13 mouse cellular contexts compared by ENCODE assay signal in the genomic region with DNA sequence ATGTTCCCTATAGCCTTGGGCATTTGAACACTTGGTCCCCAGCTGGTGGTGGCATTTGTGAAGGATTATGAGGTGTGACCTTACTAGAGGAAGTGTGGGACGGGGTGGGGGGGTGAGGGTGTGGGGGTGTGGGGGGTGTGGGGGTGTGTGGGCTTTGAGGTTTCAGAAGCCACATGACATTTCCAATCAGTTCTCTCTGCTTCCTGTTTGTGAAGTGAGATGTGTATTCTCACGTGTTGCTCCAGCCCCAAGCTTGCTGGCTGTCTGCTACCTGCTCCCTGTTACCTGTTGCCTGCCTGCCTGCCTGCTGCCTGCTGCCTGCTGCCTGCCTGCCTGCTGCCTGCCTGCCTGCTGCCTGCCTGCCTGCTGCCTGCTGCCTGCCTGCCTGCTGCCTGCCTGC.
"Had no signal": no experiment of that assay in that cellular context is flagged by ENCODE, and none has a peak within 500 bp of the region (broad histone marks: within the 10 kb centered on the region; RNA-seq: fewer than 3 reads in every experiment).

No protein-coding gene starts in this region.

- H3K9ac ChIP-seq: kidney, embryonic 15.5 days; limb, embryonic 15.5 days; liver, embryonic 12.5 days; lung, embryonic 14.5 days; midbrain, embryonic 12.5 days; stomach, embryonic 15.5 days had no signal

- H3K4me1 ChIP-seq: stomach, embryonic 15.5 days had no signal

- H3K27me3 ChIP-seq: kidney, embryonic 15.5 days; limb, embryonic 15.5 days; midbrain, embryonic 12.5 days; stomach, embryonic 15.5 days had no signal

- H3K9me3 ChIP-seq: kidney, embryonic 15.5 days; limb, embryonic 15.5 days; liver, embryonic 12.5 days; midbrain, embryonic 12.5 days; stomach, embryonic 15.5 days had no signal

- DNase-seq: kidney, postnatal 25 days; lung, embryonic 14.5 days; lung, postnatal 10 days; lung, postnatal 4 days; right cerebral cortex, adult 18-20 months; thymus, postnatal 4 days had no signal

- H3K4me3 ChIP-seq: kidney, embryonic 15.5 days; left cerebral cortex, adult 2 months; limb, embryonic 15.5 days; liver, embryonic 12.5 days; midbrain, embryonic 12.5 days; stomach, embryonic 15.5 days had no signal

- ATAC-seq: liver, embryonic 12.5 days; midbrain, embryonic 16.5 days had no signal

- H3K27ac ChIP-seq: kidney, embryonic 15.5 days; left cerebral cortex, adult 2 months; limb, embryonic 15.5 days; liver, embryonic 12.5 days; midbrain, embryonic 12.5 days; stomach, embryonic 15.5 days had no signal

- H3K36me3 ChIP-seq: kidney, embryonic 15.5 days; limb, embryonic 15.5 days; liver, embryonic 12.5 days; midbrain, embryonic 12.5 days; stomach, embryonic 15.5 days had no signal
